Mouse (Mus musculus) MEL (cell line): ENCODE results near the gene Fyb. TPM values are rescaled to one million over a fixed set of nuclear protein-coding genes. Genes with fewer than 3 reads are reported as not detected.

Source experiments
- DNase-seq: peaks from one replicate; pipeline ENCODE4 v3.0.0; 2011; ENCODE audit warnings: low read depth, low spot score
- H3K27ac ChIP-seq: 2 replicates; pipeline ENCODE4 v1.5.1; 2012; ENCODE audit warnings: low read depth, mild to moderate bottlenecking, control low read depth, low read length, moderate library complexity; ENCODE audit not compliant: control insufficient read depth
- H3K27me3 ChIP-seq, 2 experiments: fragments of 150-350 bp in 1 of 2; sonication (generic) in 1 of 2; 2 replicates each; pipeline ENCODE4 v1.6.1; 2012; ENCODE audit warnings: low read length in 2 of 2, mild to moderate bottlenecking in 2 of 2, improper control_type of control experiment in 1 of 2, moderate library complexity in 1 of 2; ENCODE audit not compliant: insufficient read depth in 2 of 2, control insufficient read depth in 1 of 2
- H3K36me3 ChIP-seq, 2 experiments: 2 replicates each; pipeline ENCODE4 v1.6.1; 2012 to 2014; ENCODE audit warnings: low read length in 2 of 2, improper control_type of control experiment in 1 of 2, inconsistent platforms in 1 of 2, mild to moderate bottlenecking in 1 of 2; ENCODE audit not compliant: insufficient read depth in 2 of 2, control insufficient read depth in 1 of 2
- H3K4me1 ChIP-seq, 2 experiments: fragments of 150-350 bp in 1 of 2; sonication (generic) in 1 of 2; 2 replicates each; pipeline ENCODE4 v1.6.1; 2012; ENCODE audit warnings: low read length in 2 of 2, improper control_type of control experiment in 1 of 2, mild to moderate bottlenecking in 1 of 2; ENCODE audit not compliant: insufficient read depth in 2 of 2, control insufficient read depth in 1 of 2
- H3K4me3 ChIP-seq, 2 experiments: fragments of 150-350 bp in 1 of 2; sonication (generic) in 1 of 2; 2 replicates each; pipeline ENCODE4 v1.5.1; 2012; ENCODE audit warnings: low read depth in 2 of 2, low read length in 2 of 2, mild to moderate bottlenecking in 2 of 2, moderate library complexity in 2 of 2, control low read depth in 1 of 2, improper control_type of control experiment in 1 of 2; ENCODE audit not compliant: control insufficient read depth in 1 of 2, insufficient read depth in 1 of 2
- H3K79me2 ChIP-seq: 2 replicates; pipeline ENCODE4 v1.6.1; 2012; ENCODE audit warnings: mild to moderate bottlenecking, low read length, moderate library complexity; ENCODE audit not compliant: control insufficient read depth, poor library complexity, insufficient read depth
- H3K9ac ChIP-seq: 2 replicates; pipeline ENCODE4 v1.6.1; 2012; ENCODE audit warnings: low read depth, mild to moderate bottlenecking, control low read depth, low read length, moderate library complexity; ENCODE audit not compliant: control insufficient read depth, poor library complexity, severe bottlenecking
- H3K9me3 ChIP-seq: fragments of 150-350 bp; sonication (generic); replicated peaks from 2 replicates; pipeline ENCODE4 v1.6.1; 2012; ENCODE audit warnings: mild to moderate bottlenecking, low read length, improper control_type of control experiment, moderate library complexity; ENCODE audit not compliant: insufficient read depth
- CHD2 ChIP-seq: IDR thresholded peaks from 2 replicates; pipeline ENCODE4 v1.6.1; 2011; ENCODE audit warnings: low read length, improper control_type of control experiment
- CTCF ChIP-seq, 3 experiments: IDR thresholded peaks in 2 of 3; conservative IDR thresholded peaks in 1 of 3; 2 replicates each; pipeline ENCODE4 v1.5.1; 2011 to 2012; ENCODE audit warnings: low read length in 3 of 3, low read depth in 2 of 3, mild to moderate bottlenecking in 2 of 3, improper control_type of control experiment in 1 of 3, inconsistent platforms in 1 of 3, mixed read lengths in 1 of 3, moderate library complexity in 1 of 3; ENCODE audit not compliant: control insufficient read depth in 1 of 3, insufficient read depth in 1 of 3, poor library complexity in 1 of 3, severe bottlenecking in 1 of 3
- EP300 ChIP-seq, 2 experiments: IDR thresholded peaks; 2 replicates each; pipeline ENCODE4 v1.6.1; 2011; ENCODE audit warnings: improper control_type of control experiment in 2 of 2, low read length in 2 of 2, low read depth in 1 of 2, mild to moderate bottlenecking in 1 of 2
- GABPA ChIP-seq: IDR thresholded peaks from 2 replicates; pipeline ENCODE4 v1.6.1; 2012; ENCODE audit warnings: low read depth, mild to moderate bottlenecking, inconsistent platforms, low read length, improper control_type of control experiment, moderate library complexity
- GATA1 ChIP-seq: IDR thresholded peaks from 2 replicates; pipeline ENCODE4 v1.6.1; 2011; ENCODE audit warnings: low read depth, low read length, improper control_type of control experiment
- MAFK ChIP-seq: IDR thresholded peaks from 2 replicates; pipeline ENCODE4 v1.6.1; 2011; ENCODE audit warnings: low read depth, mild to moderate bottlenecking, low read length, improper control_type of control experiment, borderline replicate concordance
- MEF2A ChIP-seq: IDR thresholded peaks from 2 replicates; pipeline ENCODE4 v1.6.1; 2014; ENCODE audit warnings: low read depth, mild to moderate bottlenecking, inconsistent platforms, low read length, improper control_type of control experiment; ENCODE audit not compliant: poor library complexity, insufficient replicate concordance, severe bottlenecking; ENCODE audit errors: extremely low read depth
- MYB ChIP-seq: IDR thresholded peaks from 2 replicates; pipeline ENCODE4 v1.6.1; 2011; ENCODE audit warnings: mild to moderate bottlenecking, low read depth, low read length, improper control_type of control experiment
- MYC ChIP-seq: IDR thresholded peaks from 2 replicates; pipeline ENCODE4 v1.6.1; 2011; ENCODE audit warnings: low read depth, mild to moderate bottlenecking, low read length, improper control_type of control experiment, moderate library complexity
- NRF1 ChIP-seq: IDR thresholded peaks from 2 replicates; pipeline ENCODE4 v1.6.1; 2014; ENCODE audit warnings: low read depth, mild to moderate bottlenecking, inconsistent platforms, low read length, improper control_type of control experiment, moderate library complexity; ENCODE audit not compliant: poor library complexity, insufficient read depth, severe bottlenecking
- POLR2A ChIP-seq, 2 experiments: IDR thresholded peaks; 2 replicates each; pipeline ENCODE4 v1.6.1; 2011 to 2012; ENCODE audit warnings: low read length in 2 of 2, mild to moderate bottlenecking in 2 of 2, control low read depth in 1 of 2, improper control_type of control experiment in 1 of 2, low read depth in 1 of 2, moderate library complexity in 1 of 2; ENCODE audit not compliant: control insufficient read depth in 1 of 2, insufficient read depth in 1 of 2, poor library complexity in 1 of 2
- POLR2AphosphoS5 ChIP-seq: IDR thresholded peaks from 2 replicates; pipeline ENCODE4 v1.6.1; 2012; ENCODE audit warnings: low read depth, borderline replicate concordance, mild to moderate bottlenecking, inconsistent platforms, low read length, moderate library complexity, mixed read lengths
- RCOR1 ChIP-seq: IDR thresholded peaks from 2 replicates; pipeline ENCODE4 v1.6.1; 2012; ENCODE audit warnings: low read depth, mild to moderate bottlenecking, inconsistent platforms, low read length, improper control_type of control experiment
- TBP ChIP-seq: IDR thresholded peaks from 2 replicates; pipeline ENCODE4 v1.8.0; 2011; ENCODE audit warnings: low read depth, low read length, improper control_type of control experiment
- TCF12 ChIP-seq: IDR thresholded peaks from 2 replicates; pipeline ENCODE4 v1.6.1; 2014; ENCODE audit warnings: low read depth, mild to moderate bottlenecking, inconsistent platforms, low read length, improper control_type of control experiment, moderate library complexity
- UBTF ChIP-seq: IDR thresholded peaks from 2 replicates; pipeline ENCODE4 v1.6.1; 2012; ENCODE audit warnings: low read depth, mild to moderate bottlenecking, inconsistent platforms, low read length, improper control_type of control experiment, moderate library complexity, borderline replicate concordance; ENCODE audit not compliant: insufficient read depth
- ZC3H11A ChIP-seq: IDR thresholded peaks from 2 replicates; pipeline ENCODE4 v1.6.1; 2012; ENCODE audit warnings: low read depth, mild to moderate bottlenecking, inconsistent platforms, low read length, improper control_type of control experiment
- ZKSCAN1 ChIP-seq: IDR thresholded peaks from 2 replicates; pipeline ENCODE4 v1.6.1; 2012; ENCODE audit warnings: low read depth, mild to moderate bottlenecking, inconsistent platforms, low read length, improper control_type of control experiment, moderate library complexity
- polyA plus RNA-seq, 2 experiments: library from polyadenylated mRNA; stranded (reverse) in 1 of 2; unstranded in 1 of 2; fragments of >175 nt in 1 of 2; fragments of >200 nt in 1 of 2; gene quantifications; 2 replicates each; pipeline versions ENCODE4 v1.2.1 to v1.2.4; 2012; ENCODE audit warnings: low replicate concordance in 2 of 2, low read depth in 1 of 2; ENCODE audit not compliant: insufficient read length in 2 of 2, insufficient read depth in 1 of 2, missing spikeins in 1 of 2
- total RNA-seq: library from RNA; depleted of rRNA; stranded (reverse); fragments of 300-350 nt; gene quantifications from 2 replicates; pipeline ENCODE4 v1.2.3, GENCODE M21; 2012

The Fyb gene
- total and polyA plus RNA-seq, 3 experiments, result 175 to 208 TPM; not detected in 1

- 0 out of 4 replicates have a peak, but pooled peaks of 1 of the 2 experiments have one; percentile 19 for TF ChIP-seq POLR2A (IDR thresholded peaks at IDR 0.05; ENCODE audit: control insufficient read depth in 1 of 2, insufficient read depth in 1 of 2, low read depth in 1 of 2, low read length in 2 of 2, poor library complexity in 1 of 2)
- peak; percentile 97 for TF ChIP-seq MYB
- TF ChIP-seq EP300 (IDR thresholded peaks at IDR 0.05; ENCODE audit: low read depth in 1 of 2, low read length in 2 of 2), result peak; percentile 98 to 99
- no peak for TF ChIP-seq MYC
- no peak for TF ChIP-seq MEF2A
- no peak for TF ChIP-seq CTCF (IDR thresholded peaks at IDR 0.05 in 2 of 3, conservative IDR thresholded peaks at IDR 0.05 in 1 of 3; ENCODE audit: control insufficient read depth in 1 of 3, insufficient read depth in 1 of 3, low read depth in 2 of 3, low read length in 3 of 3, poor library complexity in 1 of 3, severe bottlenecking in 1 of 3)
- no peak for TF ChIP-seq ZKSCAN1
- peak; percentile 100 for TF ChIP-seq GATA1
- peak; percentile 99 for TF ChIP-seq TCF12
- no peak for TF ChIP-seq CHD2
- TF ChIP-seq GABPA, result no peak
- no peak for TF ChIP-seq ZC3H11A
- peak; percentile 71 for TF ChIP-seq MAFK
- peak; percentile 91 for TF ChIP-seq RCOR1
- peak; percentile 49; the same call in 1 of the 2 replicates for TF ChIP-seq TBP
Observed at GRCm38 (mm10) chr15:6705351-6705901, 182.8 kb downstream of the Fyb start (continued).

GRCm38 (mm10) chr15:6707551-6707935 lies 184.9 kb downstream of the Fyb start:
- no peaks in the 10 kb centered on the region for H3K9me3 ChIP-seq
- peak overlapping the region; percentile 90 for H3K27ac ChIP-seq

More at GRCm38 (mm10) chr15:6707551-6707935, 184.9 kb downstream of the Fyb start:
- peak overlapping the region; percentile 90 to 94 for H3K4me3 ChIP-seq
- TF ChIP-seq POLR2AphosphoS5, result no peak
- TF ChIP-seq CHD2, result no peak
- TF ChIP-seq TCF12, result 0 out of 2 replicates have a peak, but pooled peaks have one; percentile 8
- TF ChIP-seq UBTF, result 0 out of 2 replicates have a peak, but pooled peaks have one; percentile 77
- TF ChIP-seq POLR2A (IDR thresholded peaks at IDR 0.05; ENCODE audit: control insufficient read depth in 1 of 2, insufficient read depth in 1 of 2, low read depth in 1 of 2, low read length in 2 of 2, poor library complexity in 1 of 2), result peak in 1 of 2 experiments; percentile 32; a peak in 2 of 4 replicates
- 0 out of 2 replicates have a peak, but pooled peaks have one; percentile 2 for TF ChIP-seq NRF1
- 0 out of 4 replicates have a peak, but pooled peaks of 1 of the 2 experiments have one; percentile 18 for TF ChIP-seq EP300 (IDR thresholded peaks at IDR 0.05; ENCODE audit: low read depth in 1 of 2, low read length in 2 of 2)
- TF ChIP-seq, all 39 proteins: peak for 5
- peak; percentile 72 for DNase-seq
- peaks cover 0 to 51% of the 10 kb centered on the region in 2 experiments; a peak in 2 of 4 replicates for H3K36me3 ChIP-seq
- H3K79me2 ChIP-seq, result peaks cover 48% of the 10 kb centered on the region
- H3K4me1 ChIP-seq, result peaks cover 17 to 26% of the 10 kb centered on the region in 2 experiments
- peak overlapping the region; percentile 99 for H3K9ac ChIP-seq
- no peaks in the 10 kb centered on the region for H3K27me3 ChIP-seq
